Mouse (Mus musculus) liver, adult 2 months (tissue): ENCODE results near the gene Usf1. TPM values are rescaled to one million over a fixed set of nuclear protein-coding genes. Genes with fewer than 3 reads are reported as not detected.

ENCODE experiments used
- DNase-seq: peaks from one replicate; pipeline ENCODE4 v3.0.0-alpha.2; 2011; ENCODE audit warnings: low read depth, low spot score; ENCODE audit errors: extremely low read depth
- H3K27ac ChIP-seq: fragments of 200-500 bp; replicated peaks from 2 replicates; pipeline ENCODE4 v1.5.1; 2012; ENCODE audit warnings: low read depth, mild to moderate bottlenecking, control low read depth, inconsistent platforms, low read length; ENCODE audit not compliant: insufficient read depth
- H3K27me3 ChIP-seq: fragments of 200-500 bp; 2 replicates; pipeline ENCODE4 v1.6.1; 2012; ENCODE audit warnings: mild to moderate bottlenecking, moderate library complexity, low read length, inconsistent platforms; ENCODE audit not compliant: control insufficient read depth, insufficient read depth
- H3K36me3 ChIP-seq: fragments of 200-500 bp; 2 replicates; pipeline ENCODE4 v1.6.1; 2012; ENCODE audit warnings: low read length, inconsistent platforms; ENCODE audit not compliant: control insufficient read depth, insufficient read depth
- H3K4me1 ChIP-seq: fragments of 200-500 bp; 2 replicates; pipeline ENCODE4 v1.6.1; 2011; ENCODE audit warnings: low read length; ENCODE audit not compliant: control insufficient read depth, insufficient read depth
- H3K4me3 ChIP-seq: fragments of 200-500 bp; 2 replicates; pipeline ENCODE4 v1.5.1; 2011; ENCODE audit warnings: low read depth, mild to moderate bottlenecking, control low read depth, low read length, moderate library complexity; ENCODE audit not compliant: insufficient read depth
- H3K79me2 ChIP-seq: fragments of 200-500 bp; 2 replicates; pipeline ENCODE4 v1.6.1; 2012; ENCODE audit warnings: inconsistent platforms, mild to moderate bottlenecking, low read length, moderate library complexity; ENCODE audit not compliant: control insufficient read depth, insufficient read depth
- H3K9ac ChIP-seq: fragments of 200-500 bp; 2 replicates; pipeline ENCODE4 v1.6.1; 2012; ENCODE audit warnings: low read depth, mild to moderate bottlenecking, control low read depth, inconsistent platforms, low read length
- CTCF ChIP-seq: fragments of 200-500 bp; IDR thresholded peaks from 2 replicates; pipeline ENCODE4 v1.5.1; 2011; ENCODE audit warnings: low read depth, low read length, control low read depth
- POLR2A ChIP-seq: fragments of 200-500 bp; IDR thresholded peaks from 2 replicates; pipeline ENCODE4 v1.6.1; 2011; ENCODE audit warnings: low read length, control low read depth; ENCODE audit not compliant: insufficient read depth; ENCODE audit errors: extremely low read depth
- WGBS: fragments of 180-500 bp; shearing (Covaris S2); methylation state at CpG from one replicate; pipeline ENCODE4 v1.1.7; 2018; 5-methylcytosine and 5-hydroxymethylcytosine counted together
- polyA plus RNA-seq: library from polyadenylated mRNA; depleted of rRNA; stranded (reverse); fragments of >200 nt; gene quantifications from 2 replicates; pipeline ENCODE4 v1.2.3, GENCODE M21; 2012
- total RNA-seq: library from RNA; depleted of rRNA; stranded (reverse); fragments of >200 nt; gene quantifications from 2 replicates; pipeline ENCODE4 v1.2.3, GENCODE M21; 2014

The Usf1 gene
- total and polyA plus RNA-seq, 2 experiments, result 27.2 to 39.4 TPM

DNA sequence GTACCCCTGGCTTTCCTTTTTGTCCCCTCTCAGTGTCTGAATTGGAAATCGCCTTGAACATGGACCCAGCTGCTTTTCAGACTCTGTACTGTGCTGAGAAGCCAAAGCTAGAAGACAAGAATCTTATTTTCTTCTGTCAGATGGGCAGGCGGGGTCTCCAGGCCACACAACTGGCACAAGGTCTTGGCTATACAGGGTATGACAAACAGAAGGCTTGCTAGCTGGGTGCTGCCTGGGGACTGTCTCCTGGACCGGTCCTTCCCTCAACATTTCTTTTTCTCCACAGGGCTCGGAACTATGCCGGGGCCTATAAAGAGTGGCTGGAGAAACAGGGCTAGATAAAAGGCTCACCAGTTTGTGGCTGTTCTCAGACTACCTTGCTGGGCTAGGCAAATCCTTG is 8.8 kb downstream of the Usf1 start:
- no peaks in the 10 kb centered on the region for H3K27me3 ChIP-seq
- peaks cover 20% of the 10 kb centered on the region for H3K4me1 ChIP-seq
- no peak overlapping the region for H3K9ac ChIP-seq
- DNase-seq, result no peak
- 0 out of 2 replicates have a peak, but pooled peaks cover 4% of the 10 kb centered on the region for H3K79me2 ChIP-seq
- 91% methylated on average over 5 of the region's 5 CpGs for WGBS
- H3K4me3 ChIP-seq, result no peak overlapping the region
- H3K36me3 ChIP-seq, result peaks cover 8% of the 10 kb centered on the region
- no peak overlapping the region for H3K27ac ChIP-seq
- TF ChIP-seq POLR2A, result no peak
- no peak for TF ChIP-seq CTCF

DNA sequence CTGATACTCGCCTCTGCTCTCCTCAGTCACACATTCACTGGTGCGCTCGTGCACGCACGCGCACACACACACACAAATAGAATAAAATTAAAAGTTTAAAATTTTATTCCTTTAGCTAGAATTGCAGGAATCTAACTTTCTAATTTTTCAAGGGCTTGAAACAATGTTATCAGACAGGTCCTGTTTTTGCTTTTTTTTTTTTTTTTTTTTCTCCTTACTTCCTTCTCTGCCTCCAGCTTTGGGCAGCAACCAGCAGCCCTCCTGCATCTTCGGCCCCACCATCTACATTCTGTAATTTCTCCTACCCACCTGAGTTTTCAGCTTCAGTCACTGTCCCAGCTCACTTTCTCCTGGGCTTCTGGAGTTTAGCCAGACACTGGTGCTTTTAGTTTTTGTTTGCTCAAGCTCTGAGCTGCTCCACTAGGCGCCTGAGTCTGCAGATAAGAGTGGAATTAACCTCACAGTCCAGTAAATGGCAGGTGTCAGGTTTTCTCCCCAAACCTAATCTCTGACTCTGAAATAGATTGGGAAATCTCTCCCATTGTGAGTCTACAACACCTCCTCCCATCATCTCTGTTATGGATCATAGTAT is 11.5 kb downstream of the Usf1 start:
- Histone ChIP-seq H3K79me2 (no peaks in the 10 kb centered on the region), H3K36me3 (no peaks in the 10 kb centered on the region), H3K27me3 (no peaks in the 10 kb centered on the region), H3K4me3 (no peak overlapping the region), H3K9ac (no peak overlapping the region), H3K27ac (no peak overlapping the region), H3K4me1 (peaks cover 15% of the 10 kb centered on the region)
- 62% methylated on average over 8 of the region's 8 CpGs for WGBS
- DNase-seq, result peak; percentile 86
- TF ChIP-seq CTCF, result no peak
- no peak for TF ChIP-seq POLR2A

DNA sequence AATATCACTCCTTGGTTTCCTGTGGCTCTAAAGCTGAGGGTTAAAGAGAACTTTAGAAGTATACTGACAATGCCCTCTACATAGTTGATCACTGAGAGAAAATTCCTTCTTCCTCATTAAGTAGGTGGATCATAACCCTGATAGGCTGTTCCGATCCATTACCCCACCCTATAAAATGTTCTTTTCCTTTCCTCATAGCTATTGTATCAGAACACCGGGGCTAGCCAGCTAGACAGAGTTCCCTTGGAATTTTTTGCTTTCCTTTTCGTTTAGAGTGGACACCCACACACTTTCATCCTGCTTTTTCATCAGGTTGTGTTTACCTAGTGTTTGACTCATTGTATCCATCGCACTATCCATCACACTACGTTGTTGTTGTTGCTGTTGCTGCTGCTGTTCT is 13.5 kb downstream of the Usf1 start:
- Histone ChIP-seq H3K4me1 (peaks cover 3% of the 10 kb centered on the region; the same call in 1 of the 2 replicates), H3K27me3 (no peaks in the 10 kb centered on the region), H3K9ac (no peak overlapping the region), H3K79me2 (no peaks in the 10 kb centered on the region), H3K36me3 (no peaks in the 10 kb centered on the region), H3K27ac (peak overlapping the region; percentile 20; the same call in 1 of the 2 replicates), H3K4me3 (no peak overlapping the region)
- no peak for DNase-seq
- 11% methylated on average over 5 of the region's 5 CpGs for WGBS
- TF ChIP-seq CTCF, result no peak
- TF ChIP-seq POLR2A, result no peak

DNA sequence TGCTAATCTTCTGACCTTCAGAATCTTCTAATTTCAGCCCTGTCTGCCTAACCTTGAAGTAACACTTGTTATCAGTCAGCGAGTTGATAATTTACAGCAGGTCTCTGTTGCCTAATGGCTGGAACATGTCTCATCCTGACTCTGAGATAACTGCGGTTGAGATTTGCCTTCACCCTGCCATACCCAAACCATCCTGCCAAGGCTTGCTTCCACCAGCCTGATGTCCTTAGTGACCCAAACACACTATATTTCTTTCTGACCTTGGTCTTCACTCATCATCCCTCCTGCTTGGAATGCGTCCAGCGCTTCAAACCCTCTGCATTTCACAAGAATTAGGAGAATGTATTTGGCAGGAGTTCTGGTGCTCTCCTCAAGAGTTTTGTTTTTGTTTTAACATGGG is 14.0 kb downstream of the Usf1 start:
- Histone ChIP-seq H3K27ac (peak overlapping the region; percentile 20; the same call in 1 of the 2 replicates), H3K27me3 (no peaks in the 10 kb centered on the region), H3K4me1 (peaks cover 3% of the 10 kb centered on the region; the same call in 1 of the 2 replicates), H3K79me2 (no peaks in the 10 kb centered on the region), H3K4me3 (no peak overlapping the region), H3K9ac (no peak overlapping the region), H3K36me3 (no peaks in the 10 kb centered on the region)
- 13% methylated on average over 4 of the region's 4 CpGs for WGBS
- peak; percentile 95 for DNase-seq
- TF ChIP-seq CTCF (no peak), POLR2A (no peak)

DNA sequence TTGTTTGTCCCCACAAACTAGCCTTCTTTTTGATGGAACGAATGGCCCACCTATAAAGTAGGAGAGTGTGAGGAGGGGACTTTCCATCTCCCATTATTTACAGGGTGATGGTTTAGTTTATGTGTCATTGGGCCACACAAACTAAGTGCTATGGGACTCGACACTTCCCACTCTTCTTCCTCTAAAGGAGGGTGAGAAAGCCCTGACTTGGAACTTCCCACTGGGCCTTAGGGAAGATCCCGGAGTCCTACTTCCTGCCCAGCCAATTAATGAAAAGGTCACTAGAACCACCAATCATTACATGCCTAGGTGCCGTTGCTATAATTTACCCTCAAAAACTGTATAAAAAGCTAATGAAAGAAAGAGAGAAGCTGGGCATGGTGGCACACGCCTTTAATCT is 21.0 kb downstream of the Usf1 start:
- no peaks in the 10 kb centered on the region for H3K36me3 ChIP-seq
- H3K4me3 ChIP-seq, result no peak overlapping the region
- peaks cover 4% of the 10 kb centered on the region for H3K4me1 ChIP-seq
- H3K27me3 ChIP-seq, result no peaks in the 10 kb centered on the region
- no peak for DNase-seq
- no peak overlapping the region for H3K9ac ChIP-seq
- 80% methylated on average over 5 of the region's 5 CpGs for WGBS
- no peak for TF ChIP-seq POLR2A
- TF ChIP-seq CTCF, result no peak
- no peak overlapping the region for H3K27ac ChIP-seq
- no peaks in the 10 kb centered on the region for H3K79me2 ChIP-seq

DNA sequence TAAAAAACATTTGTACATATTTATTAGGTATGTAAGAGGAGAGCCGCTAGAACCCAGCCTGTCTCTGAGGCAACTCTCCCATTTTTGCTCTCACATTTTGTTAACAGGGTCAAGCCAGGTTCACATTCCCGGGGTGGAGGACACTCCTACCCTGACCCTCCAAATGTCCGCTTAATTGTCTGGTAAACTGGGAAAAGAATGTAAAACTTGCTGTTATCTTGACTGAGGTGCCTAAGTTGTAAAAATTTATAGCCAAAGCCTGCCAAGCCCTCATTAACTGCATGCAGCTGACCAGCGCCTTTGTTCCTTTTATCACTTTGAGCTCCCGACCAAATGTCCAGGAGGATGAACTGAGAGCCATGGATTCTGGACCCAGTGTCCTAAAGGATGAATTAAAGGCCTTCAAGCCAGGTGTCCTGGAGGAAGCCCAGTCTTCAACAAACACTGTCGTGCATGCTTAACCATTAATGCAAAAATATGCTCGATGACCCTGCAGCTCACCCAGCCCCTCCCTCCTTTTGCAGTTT is 24.2 kb downstream of the Usf1 start:
- H3K36me3 ChIP-seq, result no peaks in the 10 kb centered on the region
- no peak overlapping the region for H3K27ac ChIP-seq
- 41% methylated on average over 7 of the region's 7 CpGs for WGBS
- peaks cover 14% of the 10 kb centered on the region; the same call in 1 of the 2 replicates for H3K79me2 ChIP-seq
- H3K4me3 ChIP-seq, result no peak overlapping the region
- DNase-seq, result no peak
- H3K27me3 ChIP-seq, result no peaks in the 10 kb centered on the region
- TF ChIP-seq POLR2A (no peak), CTCF (no peak)
- no peak overlapping the region for H3K9ac ChIP-seq
- peaks cover 13% of the 10 kb centered on the region for H3K4me1 ChIP-seq
